Mouse (Mus musculus): ENCODE data around the gene Yipf3.

Gene Yipf3

GRCm38 (mm10) chr17:46283911-46284310, 36.0 kb downstream of the Yipf3 start:
- no peak for DNase-seq (ENCODE audit: low read depth, low spot score)

GRCm38 (mm10) chr17:46284653-46285052, 36.8 kb downstream of the Yipf3 start:
- DNase-seq (ENCODE audit: low read depth, low spot score), result no peak

GRCm38 (mm10) chr17:46285407-46285806, 37.5 kb downstream of the Yipf3 start:
- DNase-seq (ENCODE audit: low read depth, low spot score), result no peak

GRCm38 (mm10) chr17:46287678-46288095, 39.8 kb downstream of the Yipf3 start:
- no peak for DNase-seq (ENCODE audit: low read depth, low spot score)

- peak; percentile 38 for DNase-seq (ENCODE audit: low read depth, low spot score)
Measured at GRCm38 (mm10) chr17:46296601-46297000, 48.7 kb downstream of the Yipf3 start.

- no peak for DNase-seq (ENCODE audit: low read depth, low spot score)
Measured at GRCm38 (mm10) chr17:46297028-46297363, 49.1 kb downstream of the Yipf3 start.

- DNase-seq (ENCODE audit: low read depth, low spot score), result peak; percentile 42
Measured at GRCm38 (mm10) chr17:46297364-46298219, 49.7 kb downstream of the Yipf3 start, which contains the start of gene Dlk2. Dlk2 (plus strand) TSS chr17:46297421.

GRCm38 (mm10) chr17:46298220-46298913, 50.5 kb downstream of the Yipf3 start:
- peak; percentile 73 for DNase-seq (ENCODE audit: low read depth, low spot score)

- DNase-seq (ENCODE audit: low read depth, low spot score), result no peak
Measured at GRCm38 (mm10) chr17:46301892-46302291, 54.0 kb downstream of the Yipf3 start.

All from CD4-positive helper T cell, adult 2 months (primary cell).